Mouse (Mus musculus) kidney, postnatal 0 days (tissue): ENCODE results near the gene C6. TPM values are rescaled to one million over a fixed set of nuclear protein-coding genes. Genes with fewer than 3 reads are reported as not detected.

Experiments
- ATAC-seq: fragments of 200-750 bp; cut with Nextera tagmentation; replicated peaks from 2 replicates; pipeline ENCODE4 v1.8.0; 2017; ENCODE audit warnings: low read depth, moderate number of reproducible peaks, moderate TSS enrichment, moderate library complexity; ENCODE audit not compliant: low FRiP score
- DNase-seq: peaks from one replicate; pipeline ENCODE4 v3.0.0-alpha.2; 2016; ENCODE audit warnings: low spot score
- H3K27ac ChIP-seq: fragments of 300-500 bp; sonication (generic); 2 replicates; pipeline ENCODE4 v1.5.1; 2014; ENCODE audit warnings: mild to moderate bottlenecking
- H3K27me3 ChIP-seq: fragments of 300-500 bp; sonication (generic); 2 replicates; pipeline ENCODE4 v1.6.1; 2014; ENCODE audit warnings: low read length, mixed read lengths; ENCODE audit not compliant: insufficient read depth
- H3K36me3 ChIP-seq: fragments of 300-500 bp; sonication (generic); 2 replicates; pipeline ENCODE4 v1.6.1; 2014; ENCODE audit warnings: low read length, mixed read lengths; ENCODE audit not compliant: insufficient read depth
- H3K4me1 ChIP-seq: fragments of 300-500 bp; sonication (generic); replicated peaks from 2 replicates; pipeline ENCODE4 v1.6.1; 2014; ENCODE audit warnings: antibody characterized with exemption, low read length, mixed read lengths; ENCODE audit not compliant: insufficient read depth
- H3K4me2 ChIP-seq: fragments of 300-500 bp; sonication (generic); 2 replicates; pipeline ENCODE4 v1.6.1; 2014; ENCODE audit warnings: mild to moderate bottlenecking, low read length, moderate library complexity, mixed read lengths
- H3K4me3 ChIP-seq: fragments of 300-500 bp; sonication (generic); replicated peaks from 2 replicates; pipeline ENCODE4 v1.5.1; 2014; ENCODE audit warnings: low read depth, low read length
- H3K9ac ChIP-seq: fragments of 300-500 bp; sonication (generic); 2 replicates; pipeline ENCODE4 v1.6.1; 2014; ENCODE audit warnings: low read depth, low read length
- H3K9me3 ChIP-seq: fragments of 300-500 bp; sonication (generic); replicated peaks from 2 replicates; pipeline ENCODE4 v1.6.1; 2016; ENCODE audit warnings: low read length, inconsistent platforms, mixed read lengths
- CTCF ChIP-seq: IDR thresholded peaks from 2 replicates; pipeline ENCODE4 v1.5.1; 2016; ENCODE audit warnings: antibody characterized with exemption, low read depth, mild to moderate bottlenecking, moderate library complexity
- WGBS: fragments of 180-500 bp; shearing (Covaris S2); extraction: QIAGEN DNeasy Blood & Tissue Kit; methylation state at CpG from one replicate; pipeline ENCODE4 v1.1.7; 2014; 5-methylcytosine and 5-hydroxymethylcytosine counted together
- polyA plus RNA-seq: library from polyadenylated mRNA; unstranded; fragments of >200 nt; fragmentation: Nextera tagmentation; extraction: Ambion mirVana; gene quantifications from 2 replicates; pipeline ENCODE4 v1.2.1, GENCODE M21; 2015

Gene C6
- 0.10 and 0.11 TPM in 2 replicates for polyA plus RNA-seq

- H3K4me2 ChIP-seq = no peak within 1 kb of the TSS
- no peak within 1 kb of the TSS for H3K9ac ChIP-seq
- H3K27me3 ChIP-seq = no peaks in the 10 kb centered on the region
- H3K4me3 ChIP-seq = no peak within 1 kb of the TSS
- H3K36me3 ChIP-seq = no peaks in the 10 kb centered on the region
- no peaks in the 10 kb centered on the region for H3K4me1 ChIP-seq
- TF ChIP-seq CTCF = no peak
- WGBS = 84% methylated on average over 9 of the region's 9 CpGs
- no peak for DNase-seq
- no peak within 1 kb of the TSS for H3K27ac ChIP-seq
- ATAC-seq = no peak
- no peaks in the 10 kb centered on the region for H3K9me3 ChIP-seq
These were observed at the start of gene C6 for GRCm38 (mm10) chr15:4726830-4727310. TSS of gene C6 (plus strand) at chr15:4727175.

GRCm38 (mm10) chr15:4697604-4698003 lies 29.4 kb upstream of the C6 start:
- no peak overlapping the region for H3K27ac ChIP-seq
- H3K9me3 ChIP-seq = no peaks in the 10 kb centered on the region
- H3K9ac ChIP-seq = no peak overlapping the region
- no peak overlapping the region for H3K4me2 ChIP-seq
- no peaks in the 10 kb centered on the region for H3K36me3 ChIP-seq
- ATAC-seq (no peak), DNase-seq (no peak)
- WGBS = 87% methylated on average over 4 of the region's 4 CpGs
- TF ChIP-seq CTCF = peak; percentile 5; the same call in 1 of the 2 replicates
- no peak overlapping the region for H3K4me3 ChIP-seq
- no peaks in the 10 kb centered on the region for H3K27me3 ChIP-seq
- H3K4me1 ChIP-seq = no peaks in the 10 kb centered on the region

GRCm38 (mm10) chr15:4734150-4734549 lies 7.2 kb downstream of the C6 start:
- ATAC-seq (no peak), DNase-seq (peak; percentile 56)
- no peaks in the 10 kb centered on the region for H3K4me1 ChIP-seq
- H3K4me3 ChIP-seq = no peak overlapping the region
- TF ChIP-seq CTCF = no peak
- H3K4me2 ChIP-seq = no peak overlapping the region
- no peaks in the 10 kb centered on the region for H3K9me3 ChIP-seq
- no peaks in the 10 kb centered on the region for H3K27me3 ChIP-seq
- H3K9ac ChIP-seq = no peak overlapping the region
- WGBS = 55% methylated on average over 1 of the region's 1 CpGs
- H3K27ac ChIP-seq = no peak overlapping the region
- no peaks in the 10 kb centered on the region for H3K36me3 ChIP-seq

- ATAC-seq (0 out of 2 replicates have a peak, but pooled peaks have one; percentile 33), DNase-seq (peak; percentile 32)
- Histone ChIP-seq H3K27ac (no peak overlapping the region), H3K36me3 (no peaks in the 10 kb centered on the region), H3K4me2 (no peak overlapping the region), H3K9ac (no peak overlapping the region), H3K4me1 (no peaks in the 10 kb centered on the region), H3K4me3 (no peak overlapping the region), H3K27me3 (no peaks in the 10 kb centered on the region), H3K9me3 (no peaks in the 10 kb centered on the region)
- 42% methylated on average over 2 of the region's 2 CpGs for WGBS
- no peak for TF ChIP-seq CTCF
These were observed 8.1 kb downstream of the C6 start for GRCm38 (mm10) chr15:4734996-4735609.

- DNase-seq (no peak), ATAC-seq (no peak)
- no peaks in the 10 kb centered on the region for H3K27me3 ChIP-seq
- H3K9me3 ChIP-seq = no peaks in the 10 kb centered on the region
- H3K36me3 ChIP-seq = no peaks in the 10 kb centered on the region
- no peak overlapping the region for H3K4me2 ChIP-seq
- no peak overlapping the region for H3K9ac ChIP-seq
- H3K4me1 ChIP-seq = no peaks in the 10 kb centered on the region
- no peak for TF ChIP-seq CTCF
- H3K27ac ChIP-seq = no peak overlapping the region
- WGBS = 85% methylated on average over 3 of the region's 3 CpGs
- H3K4me3 ChIP-seq = no peak overlapping the region
These were observed 20.7 kb downstream of the C6 start for GRCm38 (mm10) chr15:4747656-4748055.

GRCm38 (mm10) chr15:4790378-4790777 lies 63.4 kb downstream of the C6 start:
- peak; percentile 43 for DNase-seq
- no peak overlapping the region for H3K4me3 ChIP-seq
- no peak overlapping the region for H3K9ac ChIP-seq
- no peak overlapping the region for H3K4me2 ChIP-seq
- ATAC-seq = no peak; the same call in 1 of the 2 replicates
- no peak for TF ChIP-seq CTCF
- no peaks in the 10 kb centered on the region for H3K9me3 ChIP-seq
- 16% methylated on average over 3 of the region's 3 CpGs for WGBS
- no peaks in the 10 kb centered on the region for H3K36me3 ChIP-seq
- no peak overlapping the region for H3K27ac ChIP-seq
- H3K4me1 ChIP-seq = no peaks in the 10 kb centered on the region
- no peaks in the 10 kb centered on the region for H3K27me3 ChIP-seq
